Mouse (Mus musculus) CH12.LX (cell line): ENCODE results near the gene Gdpd5. TPM values are rescaled to one million over a fixed set of nuclear protein-coding genes. Genes with fewer than 3 reads are reported as not detected.

Source experiments
- DNase-seq: peaks from one replicate; pipeline ENCODE4 v3.0.0-alpha.2; 2013; ENCODE audit errors: extremely low read depth
- H3K27ac ChIP-seq: 2 replicates; pipeline ENCODE4 v1.5.1; 2012; ENCODE audit warnings: low read depth, mild to moderate bottlenecking, control low read depth, moderate library complexity; ENCODE audit not compliant: insufficient read depth
- H3K27me3 ChIP-seq: replicated peaks from 2 replicates; pipeline ENCODE3; 2012; ENCODE audit warnings: inconsistent platforms
- H3K36me3 ChIP-seq, 2 experiments: replicated peaks in 1 of 2; 2 replicates each; pipeline versions ENCODE3 to v1.6.1; 2012; ENCODE audit warnings: inconsistent platforms in 1 of 2, low read length in 1 of 2, mild to moderate bottlenecking in 1 of 2, mixed read lengths in 1 of 2, moderate library complexity in 1 of 2; ENCODE audit not compliant: control insufficient read depth in 1 of 2, insufficient read depth in 1 of 2
- H3K4me1 ChIP-seq, 2 experiments: 2 replicates each; pipeline ENCODE4 v1.6.1; 2012; ENCODE audit warnings: inconsistent platforms in 1 of 2, moderate library complexity in 1 of 2; ENCODE audit not compliant: insufficient read depth in 2 of 2, control insufficient read depth in 1 of 2
- H3K4me2 ChIP-seq: 2 replicates; pipeline ENCODE4 v1.6.1; 2012; ENCODE audit warnings: low read depth, mild to moderate bottlenecking, control low read depth; ENCODE audit not compliant: poor library complexity, insufficient read depth, severe bottlenecking
- H3K4me3 ChIP-seq, 3 experiments: fragments of 150-350 bp in 1 of 3; sonication (generic) in 1 of 3; replicated peaks in 1 of 3; 2 replicates each; pipeline versions ENCODE3 to v1.5.1; 2011 to 2012; ENCODE audit warnings: low read depth in 2 of 3, low read length in 2 of 3, mild to moderate bottlenecking in 2 of 3, moderate library complexity in 2 of 3, control low read depth in 1 of 3, improper control_type of control experiment in 1 of 3, inconsistent platforms in 1 of 3, mixed read lengths in 1 of 3; ENCODE audit not compliant: poor library complexity in 1 of 3
- H3K79me2 ChIP-seq: replicated peaks from 2 replicates; pipeline ENCODE4 v1.6.1; 2012; ENCODE audit warnings: mild to moderate bottlenecking, moderate library complexity; ENCODE audit not compliant: control insufficient read depth, poor library complexity, insufficient read depth, severe bottlenecking; ENCODE audit errors: extremely low read depth
- H3K9ac ChIP-seq: 2 replicates; pipeline ENCODE4 v1.6.1; 2012; ENCODE audit warnings: low read depth, mild to moderate bottlenecking, control low read depth, moderate library complexity; ENCODE audit not compliant: insufficient read depth
- H3K9me3 ChIP-seq: replicated peaks from 2 replicates; pipeline ENCODE3; 2012; ENCODE audit warnings: low read length, inconsistent platforms, mixed read lengths
- CHD1 ChIP-seq: IDR thresholded peaks from 2 replicates; pipeline ENCODE4 v1.6.1; 2012; ENCODE audit warnings: low read depth, low read length, improper control_type of control experiment, inconsistent platforms
- CHD2 ChIP-seq: IDR thresholded peaks from 2 replicates; pipeline ENCODE4 v1.6.1; 2011; ENCODE audit warnings: low read length, improper control_type of control experiment
- E2F4 ChIP-seq: IDR thresholded peaks from 2 replicates; pipeline ENCODE4 v1.6.1; 2011; ENCODE audit warnings: low read depth, low read length, improper control_type of control experiment; ENCODE audit not compliant: insufficient replicate concordance
- ETS1 ChIP-seq: conservative IDR thresholded peaks from 2 replicates; pipeline ENCODE4 v1.6.1; 2012; ENCODE audit warnings: low read depth, mild to moderate bottlenecking, inconsistent platforms, low read length, improper control_type of control experiment, moderate library complexity
- GABPA ChIP-seq: IDR thresholded peaks from 2 replicates; pipeline ENCODE4 v1.6.1; 2012; ENCODE audit warnings: low read depth, low read length, improper control_type of control experiment, inconsistent platforms; ENCODE audit not compliant: insufficient replicate concordance
- HCFC1 ChIP-seq: IDR thresholded peaks from 2 replicates; pipeline ENCODE4 v1.6.1; 2012; ENCODE audit warnings: low read depth, mild to moderate bottlenecking, inconsistent platforms, low read length, improper control_type of control experiment
- IRF4 ChIP-seq: IDR thresholded peaks from 2 replicates; pipeline ENCODE4 v1.6.1; 2014; ENCODE audit warnings: low read depth, mild to moderate bottlenecking, inconsistent platforms, low read length, improper control_type of control experiment
- JUND ChIP-seq: conservative IDR thresholded peaks from 2 replicates; pipeline ENCODE4 v1.6.1; 2011; ENCODE audit warnings: low read depth, low read length, improper control_type of control experiment
- KAT2A ChIP-seq: IDR thresholded peaks from 2 replicates; pipeline ENCODE4 v1.6.1; 2012; ENCODE audit warnings: low read length, improper control_type of control experiment, inconsistent platforms; ENCODE audit not compliant: insufficient replicate concordance
- MAZ ChIP-seq: IDR thresholded peaks from 2 replicates; pipeline ENCODE4 v1.6.1; 2012; ENCODE audit warnings: low read depth, mild to moderate bottlenecking, inconsistent platforms, low read length, improper control_type of control experiment, moderate library complexity
- MEF2A ChIP-seq: IDR thresholded peaks from 2 replicates; pipeline ENCODE4 v1.6.1; 2014; ENCODE audit warnings: low read depth, mild to moderate bottlenecking, inconsistent platforms, low read length, improper control_type of control experiment, borderline replicate concordance
- MYC ChIP-seq: IDR thresholded peaks from 2 replicates; pipeline ENCODE4 v1.6.1; 2011; ENCODE audit warnings: low read depth, mild to moderate bottlenecking, improper control_type of control experiment, low read length
- PAX5 ChIP-seq: IDR thresholded peaks from 2 replicates; pipeline ENCODE4 v1.6.1; 2012; ENCODE audit warnings: low read length, inconsistent platforms, mixed read lengths
- POLR2A ChIP-seq: IDR thresholded peaks from 2 replicates; pipeline ENCODE4 v1.6.1; 2011; ENCODE audit warnings: low read depth, mild to moderate bottlenecking, improper control_type of control experiment, low read length
- POLR2AphosphoS2 ChIP-seq: IDR thresholded peaks from 2 replicates; pipeline ENCODE4 v1.6.1; 2011; ENCODE audit warnings: low read depth, low read length, improper control_type of control experiment
- RAD21 ChIP-seq: IDR thresholded peaks from 2 replicates; pipeline ENCODE4 v1.6.1; 2011; ENCODE audit warnings: low read depth, mild to moderate bottlenecking, low read length, improper control_type of control experiment, moderate library complexity
- RCOR1 ChIP-seq: conservative IDR thresholded peaks from 2 replicates; pipeline ENCODE4 v1.6.1; 2012; ENCODE audit warnings: low read depth, mild to moderate bottlenecking, inconsistent platforms, low read length, improper control_type of control experiment
- SMC3 ChIP-seq: IDR thresholded peaks from 2 replicates; pipeline ENCODE4 v1.6.1; 2011; ENCODE audit warnings: low read depth, low read length, improper control_type of control experiment
- TBP ChIP-seq: conservative IDR thresholded peaks from 2 replicates; pipeline ENCODE4 v1.6.1; 2011; ENCODE audit warnings: low read depth, low read length, improper control_type of control experiment
- TCF12 ChIP-seq: IDR thresholded peaks from 2 replicates; pipeline ENCODE4 v1.6.1; 2014; ENCODE audit warnings: low read depth, mild to moderate bottlenecking, inconsistent platforms, low read length, improper control_type of control experiment
- USF1 ChIP-seq: IDR thresholded peaks from 2 replicates; pipeline ENCODE4 v1.6.1; 2014; ENCODE audit warnings: low read depth, mild to moderate bottlenecking, inconsistent platforms, low read length, improper control_type of control experiment
- USF2 ChIP-seq: conservative IDR thresholded peaks from 2 replicates; pipeline ENCODE4 v1.6.1; 2011; ENCODE audit warnings: low read depth, low read length, improper control_type of control experiment
- ZC3H11A ChIP-seq: IDR thresholded peaks from 2 replicates; pipeline ENCODE4 v1.6.1; 2012; ENCODE audit warnings: low read depth, mild to moderate bottlenecking, inconsistent platforms, low read length, improper control_type of control experiment
- ZKSCAN1 ChIP-seq: IDR thresholded peaks from 2 replicates; pipeline ENCODE4 v1.6.1; 2012; ENCODE audit warnings: low read depth, inconsistent platforms, low read length, improper control_type of control experiment, borderline replicate concordance
- ZNF384 ChIP-seq: IDR thresholded peaks from 2 replicates; pipeline ENCODE4 v1.6.1; 2012; ENCODE audit warnings: low read depth, low read length, improper control_type of control experiment, inconsistent platforms
- dilution Hi-C: fragments of 300-500 bp; cut with MboI; formaldehyde crosslinking; loops from 2 replicates; pipeline ENCODE4 v1.14.3; 2020; ENCODE audit warnings: low sequenced_read_pairs; ENCODE audit not compliant: extremely low pct_unique_long_range_greater_than_20kb, extremely low pct_ligation_motif_present
- in situ Hi-C: fragments of 300-500 bp; cut with MboI; formaldehyde crosslinking; loops from 3 replicates; pipeline ENCODE4 v1.14.3; 2019; ENCODE audit warnings: low sequenced_read_pairs, low pct_ligation_motif_present, low pct_unique_long_range_greater_than_20kb, mixed read lengths
- polyA plus RNA-seq: library from polyadenylated mRNA; unstranded; fragments of >175 nt; gene quantifications from 2 replicates; pipeline ENCODE4 v1.2.1, GENCODE M21; 2012; ENCODE audit warnings: low read depth; ENCODE audit not compliant: insufficient read length
- total RNA-seq, 2 experiments: library from RNA; depleted of rRNA; stranded (reverse); fragments of 300-350 nt in 1 of 2; fragments of >200 nt in 1 of 2; gene quantifications; 2 replicates each; pipeline ENCODE4 v1.2.3; 2012 to 2014

Gdpd5 gene
- total and polyA plus RNA-seq, 3 experiments: 2.4 to 9.1 (median 9.0) TPM

DNA sequence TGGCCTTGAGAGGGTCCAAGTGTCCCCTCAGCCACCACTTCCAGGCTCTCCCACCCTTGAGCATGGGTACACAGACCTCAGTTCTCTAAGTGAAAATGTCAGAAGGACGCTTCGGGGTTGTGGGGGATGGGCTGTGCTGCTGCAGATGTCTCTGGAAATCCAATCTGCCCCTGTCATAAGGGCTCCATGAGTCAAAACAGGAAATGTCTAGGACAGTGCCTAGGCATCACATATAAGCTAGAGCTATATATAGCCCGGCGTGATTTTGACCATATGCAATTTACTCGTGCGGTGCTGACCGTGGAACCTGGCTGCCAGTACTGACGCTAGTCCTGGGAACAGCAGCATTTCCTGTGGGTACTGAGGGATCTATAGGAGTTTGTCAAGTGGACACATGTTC is 20.2 kb downstream of the Gdpd5 start (continued):
- TF ChIP-seq POLR2AphosphoS2 (no peak), HCFC1 (no peak), JUND (peak; percentile 69), MYC (no peak), TBP (no peak), CHD2 (peak; percentile 88), USF1 (no peak), SMC3 (peak; percentile 4; the same call in 1 of the 2 replicates), ZKSCAN1 (no peak), ZC3H11A (no peak), CHD1 (no peak)

DNA sequence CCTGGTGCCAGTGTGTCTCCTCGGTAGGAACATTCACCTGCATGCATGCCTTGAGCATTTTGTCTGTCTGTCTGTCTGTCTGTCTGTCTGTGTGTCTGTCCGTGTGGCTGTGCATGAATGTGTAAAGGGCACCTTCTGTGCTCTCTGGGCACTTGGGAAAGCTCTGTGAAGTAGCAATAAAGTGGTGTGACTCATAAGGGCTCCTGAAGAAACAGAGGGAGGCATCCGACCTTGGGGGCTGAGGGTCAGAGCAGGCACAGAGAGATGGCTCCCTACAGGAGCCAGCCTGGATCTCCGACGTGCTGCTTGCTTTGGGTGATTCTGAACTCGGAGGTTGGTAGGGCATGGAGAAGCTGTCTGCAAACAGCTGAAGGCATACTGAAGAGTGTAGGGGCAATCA is 21.3 kb downstream of the Gdpd5 start:
- H3K9ac ChIP-seq: no peak overlapping the region
- H3K4me3 ChIP-seq: peak overlapping the region in 1 of 3 experiments; percentile 35
- peaks cover 40 to 80% of the 10 kb centered on the region in 2 experiments for H3K4me1 ChIP-seq
- H3K27ac ChIP-seq: no peak overlapping the region
- no peak for DNase-seq
- H3K27me3 ChIP-seq: no peaks in the 10 kb centered on the region
- in situ Hi-C loops (no loop called here), dilution Hi-C loops (no loop called here)
- TF ChIP-seq SMC3 (no peak), ZNF384 (no peak), MEF2A (no peak), GABPA (no peak), POLR2A (no peak), KAT2A (no peak), RCOR1 (no peak), ZKSCAN1 (no peak), TCF12 (no peak), USF2 (no peak), IRF4 (no peak), TBP (no peak), RAD21 (no peak), USF1 (no peak), E2F4 (no peak), MAZ (no peak), ETS1 (no peak), PAX5 (no peak)
- no peaks in the 10 kb centered on the region for H3K79me2 ChIP-seq
- no peaks in the 10 kb centered on the region for H3K9me3 ChIP-seq
- peaks cover 0 to 24% of the 10 kb centered on the region in 2 experiments for H3K36me3 ChIP-seq
- H3K4me2 ChIP-seq: no peak overlapping the region
